Mouse (Mus musculus) heart, embryonic 10.5 days (tissue): Measurements from ENCODE around the gene Ptch1. TPM values are rescaled to one million over a fixed set of nuclear protein-coding genes. Genes with fewer than 3 reads are reported as not detected.

Source experiments
- DNase-seq: peaks from one replicate; pipeline ENCODE4 v3.0.0-alpha.2; 2017; ENCODE audit warnings: low spot score
- H3K27ac ChIP-seq: fragments of 300-500 bp; sonication (generic); 2 replicates; pipeline ENCODE4 v1.5.1; 2016; ENCODE audit warnings: mild to moderate bottlenecking
- H3K27me3 ChIP-seq: fragments of 300-500 bp; sonication (generic); 2 replicates; pipeline ENCODE4 v1.6.1; 2016; ENCODE audit warnings: mild to moderate bottlenecking; ENCODE audit not compliant: poor library complexity, insufficient read depth, severe bottlenecking
- H3K36me3 ChIP-seq: fragments of 300-500 bp; sonication (generic); 2 replicates; pipeline ENCODE4 v1.6.1; 2016; ENCODE audit warnings: mild to moderate bottlenecking, moderate library complexity
- H3K4me1 ChIP-seq: fragments of 300-500 bp; sonication (generic); 2 replicates; pipeline ENCODE4 v1.6.1; 2016; ENCODE audit warnings: mild to moderate bottlenecking
- H3K4me3 ChIP-seq: fragments of 300-500 bp; sonication (generic); 2 replicates; pipeline ENCODE4 v1.5.1; 2016; ENCODE audit warnings: mild to moderate bottlenecking, moderate library complexity
- H3K9me3 ChIP-seq: fragments of 300-500 bp; sonication (generic); 2 replicates; pipeline ENCODE4 v1.6.1; 2016; ENCODE audit warnings: mild to moderate bottlenecking, moderate library complexity
- WGBS: fragments of 180-500 bp; shearing (Covaris S2); methylation state at CpG from one replicate; pipeline ENCODE4 v1.1.7; 2016; 5-methylcytosine and 5-hydroxymethylcytosine counted together
- polyA plus RNA-seq: library from polyadenylated mRNA; unstranded; fragments of >200 nt; fragmentation: Nextera tagmentation; extraction: Ambion mirVana; gene quantifications from 2 replicates; pipeline ENCODE4 v1.2.1, GENCODE M21; 2016

Ptch1 gene
- polyA plus RNA-seq, 1 experiment from 2014 or later = 16.9 TPM

DNA sequence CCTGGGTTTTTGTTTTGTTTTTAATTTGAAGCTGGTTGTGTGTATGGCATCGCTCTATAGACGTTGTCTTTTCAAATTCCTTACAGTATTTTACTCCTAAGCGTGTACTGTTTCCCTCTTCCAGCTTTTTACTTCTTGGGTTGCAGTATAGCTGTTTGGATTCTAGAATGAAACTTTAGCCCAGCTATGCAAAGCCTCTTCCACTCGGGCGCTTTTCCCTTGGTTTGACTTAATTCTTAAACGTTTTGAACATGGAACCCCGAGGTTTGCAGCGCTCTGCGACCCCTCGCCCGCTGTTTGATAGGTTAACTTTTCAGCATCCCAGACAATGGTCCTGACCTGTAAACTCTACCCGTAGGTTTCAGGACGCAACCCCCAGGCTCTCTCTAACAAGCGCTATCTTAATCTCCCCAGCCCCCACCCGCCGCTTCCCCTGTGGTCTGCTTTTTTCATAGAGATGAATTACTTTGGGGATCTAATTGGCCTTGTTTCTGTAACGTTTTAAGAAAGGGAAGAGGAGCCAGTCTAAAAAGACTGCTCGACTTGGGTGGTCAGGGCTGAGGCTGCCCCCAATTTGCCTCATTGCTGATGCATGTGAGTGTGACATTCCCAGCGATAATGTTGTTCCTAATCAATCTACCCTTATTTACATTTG lies 4.5 kb downstream of the Ptch1 start:
- Histone ChIP-seq H3K27me3 (peaks cover 37% of the 10 kb centered on the region), H3K9me3 (no peaks in the 10 kb centered on the region), H3K4me1 (peaks cover 24% of the 10 kb centered on the region), H3K36me3 (no peaks in the 10 kb centered on the region), H3K27ac (peak overlapping the region; percentile 96), H3K4me3 (peak overlapping the region; percentile 95)
- no peak for DNase-seq
- WGBS = 4% methylated on average over 19 of the region's 19 CpGs

- DNase-seq = no peak
- no peaks in the 10 kb centered on the region for H3K36me3 ChIP-seq
- 2% methylated on average over 14 of the region's 14 CpGs for WGBS
- peaks cover 32% of the 10 kb centered on the region; the same call in 1 of the 2 replicates for H3K27me3 ChIP-seq
- H3K9me3 ChIP-seq = no peaks in the 10 kb centered on the region
- peak overlapping the region; percentile 95 for H3K4me3 ChIP-seq
- peak overlapping the region; percentile 96 for H3K27ac ChIP-seq
- H3K4me1 ChIP-seq = peaks cover 20% of the 10 kb centered on the region
Observed at GRCm38 (mm10) chr13:63568306-63568705, 5.1 kb downstream of the Ptch1 start.

GRCm38 (mm10) chr13:63567677-63568293 lies 5.6 kb downstream of the Ptch1 start:
- peaks cover 16% of the 10 kb centered on the region for H3K4me1 ChIP-seq
- H3K36me3 ChIP-seq = no peaks in the 10 kb centered on the region
- H3K9me3 ChIP-seq = no peaks in the 10 kb centered on the region
- H3K27me3 ChIP-seq = peaks cover 28% of the 10 kb centered on the region; the same call in 1 of the 2 replicates
- WGBS = under 1% methylated on average over 62 of the region's 62 CpGs
- peak overlapping the region; percentile 95 for H3K4me3 ChIP-seq
- DNase-seq = peak; percentile 98
- H3K27ac ChIP-seq = peak overlapping the region; percentile 96

DNA sequence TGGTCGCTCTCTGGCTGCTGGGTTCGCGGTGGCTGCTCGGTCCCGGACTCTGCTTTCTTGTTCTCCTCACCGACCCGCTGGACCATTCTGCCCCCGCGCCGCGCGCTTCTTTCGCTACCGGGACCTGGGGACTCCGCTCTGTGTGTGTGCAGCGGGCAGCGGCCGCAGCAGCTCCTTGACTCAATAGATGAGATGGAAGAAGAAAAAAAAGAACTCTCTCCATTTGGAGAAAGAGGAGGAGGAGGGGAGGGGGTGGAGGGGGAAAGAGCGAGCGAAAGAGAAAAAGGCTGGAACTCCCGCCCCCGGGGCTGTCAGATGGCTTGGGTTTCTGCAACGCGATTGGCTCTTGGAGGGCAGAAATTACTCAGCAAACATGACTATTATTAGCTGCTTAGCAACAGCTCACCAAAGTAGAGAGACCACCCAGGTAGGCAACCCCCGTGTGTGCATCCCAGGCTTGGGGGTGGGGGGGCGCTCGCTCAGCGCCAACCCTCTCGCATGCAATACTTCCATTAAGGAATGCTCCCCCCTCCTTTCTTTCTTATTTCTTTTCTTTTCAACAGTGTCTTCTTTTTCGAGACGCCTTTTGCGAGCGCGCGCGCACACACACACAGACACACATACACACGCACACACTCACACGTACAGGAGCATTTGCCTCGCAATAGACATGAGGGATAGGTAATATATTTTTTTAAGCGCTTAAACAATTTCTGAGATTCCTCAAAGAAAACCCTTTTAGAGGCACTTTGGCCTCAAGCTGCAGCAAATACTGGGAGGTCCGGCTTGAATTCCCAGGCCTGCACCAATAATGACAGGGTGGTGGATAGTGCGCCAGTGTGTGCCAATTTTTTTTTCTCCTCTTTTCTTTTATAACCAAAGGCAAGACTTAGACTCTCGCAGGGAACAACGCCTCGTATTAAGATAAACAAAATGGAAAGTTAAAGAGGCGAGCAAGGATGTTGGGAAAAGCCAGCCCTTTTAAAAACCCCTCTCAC lies 7.1 kb downstream of the Ptch1 start:
- peaks cover 14% of the 10 kb centered on the region for H3K4me1 ChIP-seq
- peak; percentile 98 for DNase-seq
- peaks cover 13% of the 10 kb centered on the region; the same call in 1 of the 2 replicates for H3K27me3 ChIP-seq
- under 1% methylated on average over 46 of the region's 46 CpGs for WGBS
- peaks cover 1% of the 10 kb centered on the region; the same call in 1 of the 2 replicates for H3K36me3 ChIP-seq
- H3K27ac ChIP-seq = peak overlapping the region; percentile 96
- H3K9me3 ChIP-seq = no peaks in the 10 kb centered on the region
- peak overlapping the region; percentile 95 for H3K4me3 ChIP-seq

GRCm38 (mm10) chr13:63565320-63566017 lies 7.9 kb downstream of the Ptch1 start:
- Histone ChIP-seq H3K9me3 (no peaks in the 10 kb centered on the region), H3K27me3 (peaks cover 9% of the 10 kb centered on the region; the same call in 1 of the 2 replicates), H3K4me3 (peak overlapping the region; percentile 95), H3K27ac (peak overlapping the region; percentile 96), H3K36me3 (peaks cover 3% of the 10 kb centered on the region; the same call in 1 of the 2 replicates), H3K4me1 (peaks cover 20% of the 10 kb centered on the region)
- WGBS = under 1% methylated on average over 99 of the region's 99 CpGs
- DNase-seq = no peak

- Histone ChIP-seq H3K27me3 (peaks cover 7% of the 10 kb centered on the region; the same call in 1 of the 2 replicates), H3K27ac (peak overlapping the region; percentile 96), H3K4me3 (peak overlapping the region; percentile 95), H3K36me3 (peaks cover 3% of the 10 kb centered on the region; the same call in 1 of the 2 replicates), H3K9me3 (no peaks in the 10 kb centered on the region), H3K4me1 (peaks cover 27% of the 10 kb centered on the region)
- DNase-seq = peak; percentile 91
- WGBS = under 1% methylated on average over 36 of the region's 36 CpGs
Observed at GRCm38 (mm10) chr13:63564626-63565319, 8.6 kb downstream of the Ptch1 start.

DNA sequence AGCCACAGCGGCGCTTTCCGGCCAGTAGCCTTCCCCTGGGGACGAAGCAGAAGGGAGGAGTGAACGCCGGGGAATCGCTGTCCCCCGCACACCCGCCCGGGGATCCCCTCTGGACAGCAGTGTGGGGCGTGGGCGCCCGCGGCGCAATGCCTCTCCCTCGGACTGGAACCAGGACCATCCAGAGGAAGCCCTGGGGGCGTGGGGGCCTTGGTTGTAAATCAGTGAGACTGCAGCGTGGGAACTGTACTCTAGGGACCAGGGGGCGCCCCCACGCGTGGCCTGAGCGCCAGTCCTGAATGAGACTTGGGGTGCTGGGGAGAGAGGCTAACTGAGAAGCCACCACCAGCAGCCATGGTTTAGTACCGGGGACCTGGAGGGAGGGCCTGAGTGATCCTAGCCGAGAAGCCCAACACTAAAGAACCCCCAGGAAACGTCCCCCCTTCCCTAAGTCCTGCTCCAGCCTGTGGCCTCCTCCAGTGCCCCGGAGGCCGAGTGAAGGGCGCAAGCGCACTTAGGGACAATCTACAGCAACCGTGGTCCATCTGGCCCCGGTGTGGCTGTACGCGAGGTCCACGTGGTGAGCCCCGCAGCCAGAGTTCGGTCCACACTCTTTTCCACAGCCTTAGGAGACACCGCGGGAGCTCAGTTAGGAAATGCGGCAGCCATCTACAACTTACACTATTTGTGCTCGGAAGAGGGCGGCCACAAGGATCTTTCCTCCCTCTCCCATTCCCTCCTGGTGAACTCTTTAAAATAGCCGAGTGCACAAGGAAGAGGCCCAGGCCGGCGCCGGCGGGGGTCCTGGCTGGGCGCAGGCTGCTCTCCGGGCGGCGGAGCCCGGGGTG lies 9.4 kb downstream of the Ptch1 start:
- H3K9me3 ChIP-seq = no peaks in the 10 kb centered on the region
- H3K4me3 ChIP-seq = peak overlapping the region; percentile 95
- H3K27me3 ChIP-seq = no peaks in the 10 kb centered on the region; the same call in 1 of the 2 replicates
- DNase-seq = no peak
- H3K4me1 ChIP-seq = peaks cover 30% of the 10 kb centered on the region
- H3K36me3 ChIP-seq = peaks cover 3% of the 10 kb centered on the region; the same call in 1 of the 2 replicates
- peak overlapping the region; percentile 96 for H3K27ac ChIP-seq
- under 1% methylated on average over 51 of the region's 51 CpGs for WGBS

- peak; percentile 95 for DNase-seq
- Histone ChIP-seq H3K27ac (peak overlapping the region; percentile 96), H3K9me3 (no peaks in the 10 kb centered on the region), H3K27me3 (no peaks in the 10 kb centered on the region), H3K4me1 (peaks cover 35% of the 10 kb centered on the region), H3K4me3 (peak overlapping the region; percentile 95), H3K36me3 (peaks cover 3% of the 10 kb centered on the region; the same call in 1 of the 2 replicates)
- under 1% methylated on average over 51 of the region's 51 CpGs for WGBS
Observed at GRCm38 (mm10) chr13:63562972-63563780, 10.2 kb downstream of the Ptch1 start.

GRCm38 (mm10) chr13:63562141-63562971 lies 11.0 kb downstream of the Ptch1 start:
- DNase-seq = no peak
- Histone ChIP-seq H3K4me1 (peaks cover 44% of the 10 kb centered on the region), H3K27ac (peak overlapping the region; percentile 96), H3K9me3 (no peaks in the 10 kb centered on the region), H3K4me3 (peak overlapping the region; percentile 95), H3K27me3 (no peaks in the 10 kb centered on the region), H3K36me3 (peaks cover 3% of the 10 kb centered on the region; the same call in 1 of the 2 replicates)
- WGBS = 1% methylated on average over 7 of the region's 7 CpGs
